In the genomic region with DNA sequence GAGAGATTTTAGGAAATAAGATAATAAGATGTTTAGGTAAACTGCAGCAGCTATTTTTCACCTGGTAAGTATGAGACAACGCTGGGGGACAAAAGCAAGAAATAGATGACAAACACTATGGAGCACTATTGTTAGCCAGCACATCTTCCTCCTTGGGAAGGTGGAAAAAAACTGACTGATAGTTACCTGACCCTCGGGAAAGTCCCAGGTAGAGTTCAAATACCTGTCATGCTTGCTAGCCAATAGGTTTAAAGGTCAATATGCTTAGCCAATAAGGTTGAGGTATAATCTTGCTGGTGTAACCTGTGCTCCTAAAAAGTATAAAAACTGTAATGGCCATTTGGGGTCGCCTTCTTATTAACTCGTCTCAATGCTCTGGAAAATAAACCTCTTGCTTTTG, we compare ENCODE assay signal across 8 mouse cellular contexts. TPM values are rescaled to one million over a fixed set of nuclear protein-coding genes. Genes with fewer than 3 reads are reported as not detected.
A peak's percentile ranks its signal among the peaks of the same experiment; 100 is the strongest.
DNase-seq lines count a peak whose midpoint lies in the region; ATAC-seq lines count a peak whose summit lies in the region.

No protein-coding gene starts in this region.

- WGBS in lung, embryonic 16.5 days: 18% methylated on average over 4 of the region's 4 CpGs
- WGBS in liver, embryonic 12.5 days (ENCODE audit: insufficient replicate concordance): 25% methylated on average over 4 of the region's 4 CpGs

- peak; percentile 14 for DNase-seq in CD4-positive, CD25-positive, alpha-beta regulatory T cell, adult 2 months (ENCODE audit: low read depth, low spot score)
- DNase-seq in lung, postnatal 4 days: no peak
- peak; percentile 24 for DNase-seq in yolk sac, embryonic 10.5 days (ENCODE audit: low spot score)
- DNase-seq in adrenal gland, adult (ENCODE audit: inconsistent age in 2 of 2, low spot score in 1 of 2): no peak
- no peak for DNase-seq in thymus, postnatal 25 days

- peaks cover 6% of the 10 kb centered on the region for H3K4me1 ChIP-seq in lung, embryonic 16.5 days (replicated peaks; ENCODE audit: control insufficient read depth, insufficient read depth, low read length)
- peaks cover 26% of the 10 kb centered on the region for H3K4me1 ChIP-seq in liver, embryonic 12.5 days

- no peaks in the 10 kb centered on the region for H3K27me3 ChIP-seq in lung, embryonic 16.5 days (ENCODE audit: control insufficient read depth, insufficient read depth, low read depth, low read length)
- no peaks in the 10 kb centered on the region for H3K27me3 ChIP-seq in liver, embryonic 12.5 days (replicated peaks)

- H3K27ac ChIP-seq in lung, embryonic 16.5 days (ENCODE audit: low read length): no peak overlapping the region
- H3K27ac ChIP-seq in liver, embryonic 12.5 days: peak overlapping the region; percentile 78; the same call in 1 of the 2 replicates

- peak overlapping the region; percentile 80 for H3K4me2 ChIP-seq in lung, embryonic 16.5 days (ENCODE audit: low read depth, low read length)
- H3K4me2 ChIP-seq in liver, embryonic 12.5 days: peak overlapping the region; percentile 68

- H3K4me3 ChIP-seq in lung, embryonic 16.5 days (ENCODE audit: low read length): peak overlapping the region; percentile 97
- H3K4me3 ChIP-seq in liver, embryonic 12.5 days: peak overlapping the region; percentile 71

- ATAC-seq in CD4-positive, CD25-positive, alpha-beta regulatory T cell, adult 4 months: no peak
- ATAC-seq in lung, embryonic 16.5 days (ENCODE audit: low read depth): no peak
- ATAC-seq in liver, embryonic 12.5 days: no peak

- no peaks in the 10 kb centered on the region for H3K36me3 ChIP-seq in lung, embryonic 16.5 days (ENCODE audit: control insufficient read depth, insufficient read depth, low read length)
- H3K36me3 ChIP-seq in liver, embryonic 12.5 days: no peaks in the 10 kb centered on the region; the same call in 1 of the 2 replicates

- H3K9ac ChIP-seq in lung, embryonic 16.5 days (ENCODE audit: low read length): peak overlapping the region; percentile 95
- peak overlapping the region; percentile 77 for H3K9ac ChIP-seq in liver, embryonic 12.5 days

- H3K9me3 ChIP-seq in lung, embryonic 16.5 days (ENCODE audit: control insufficient read depth, low read length): no peaks in the 10 kb centered on the region
- no peaks in the 10 kb centered on the region for H3K9me3 ChIP-seq in liver, embryonic 12.5 days (replicated peaks)

RNA-seq across cellular contexts. Expression of gene Zfp950, which starts 0.7 kb away (rescaled TPM):
- 10 to 100 TPM; 54.2 to 97.1 TPM for polyA plus RNA-seq in CD4-positive, CD25-positive, alpha-beta regulatory T cell, adult 4 months (2017; shearing (Covaris generic))
- 36.8 and 37.7 TPM in 2 replicates for polyA plus RNA-seq in lung, embryonic 16.5 days (2015; fragmentation: Nextera tagmentation; extraction: Ambion mirVana)
- polyA plus RNA-seq in liver, embryonic 12.5 days (2016; fragmentation: Nextera tagmentation; extraction: Ambion mirVana): 16.8 and 17.4 TPM in 2 replicates

RNA-seq across cellular contexts. Expression of gene Gm7102, which starts 34.8 kb away (rescaled TPM):
- polyA plus RNA-seq in CD4-positive, CD25-positive, alpha-beta regulatory T cell, adult 4 months (2017; shearing (Covaris generic)): under 1 TPM in 1 of 2 experiments, not detected in 1; 0.20 TPM
- polyA plus RNA-seq in lung, embryonic 16.5 days (2015; fragmentation: Nextera tagmentation; extraction: Ambion mirVana): 0.10 and 0.15 TPM in 2 replicates
- polyA plus RNA-seq in liver, embryonic 12.5 days (2016; fragmentation: Nextera tagmentation; extraction: Ambion mirVana): 0.17 TPM in 1 of 2 replicates, not detected in the other

RNA-seq across cellular contexts. Expression of gene Gm6020, which starts 42.4 kb away (rescaled TPM):
- polyA plus RNA-seq in CD4-positive, CD25-positive, alpha-beta regulatory T cell, adult 4 months (2017; shearing (Covaris generic)): not detected
- polyA plus RNA-seq in lung, embryonic 16.5 days (2015; fragmentation: Nextera tagmentation; extraction: Ambion mirVana): not detected in 2 replicates
- polyA plus RNA-seq in liver, embryonic 12.5 days (2016; fragmentation: Nextera tagmentation; extraction: Ambion mirVana): not detected in 2 replicates

Comparison
In these comparisons a context has a peak if more than half of its experiments do, and no peak if none do; other contexts are left out.
1. DNase-seq: peak in CD4-positive, CD25-positive, alpha-beta regulatory T cell, adult 2 months (single experiment) and yolk sac, embryonic 10.5 days (single experiment); none in lung, postnatal 4 days (0 of 2), adrenal gland, adult (0 of 2) and thymus, postnatal 25 days (single experiment).